Mouse (Mus musculus) heart, adult 11 months (tissue): ENCODE data around the gene Car4.

Experiments
- DNase-seq: peaks from one replicate; pipeline ENCODE4 v3.0.0; 2022

Car4 gene

GRCm38 (mm10) chr11:84959181-84959580, 1.6 kb downstream of the Car4 start:
- DNase-seq: no peak

- DNase-seq: peak; percentile 98
These were observed 2.2 kb downstream of the Car4 start for GRCm38 (mm10) chr11:84959701-84960181.

- DNase-seq: no peak
These were observed 2.7 kb downstream of the Car4 start for GRCm38 (mm10) chr11:84960291-84960690.

- DNase-seq: peak; percentile 93
These were observed 3.2 kb downstream of the Car4 start for GRCm38 (mm10) chr11:84960780-84961179.

- DNase-seq: peak; percentile 83
These were observed 4.0 kb downstream of the Car4 start for GRCm38 (mm10) chr11:84961571-84961970.

GRCm38 (mm10) chr11:84962536-84962935, 5.0 kb downstream of the Car4 start:
- no peak for DNase-seq

- DNase-seq: no peak
These were observed 6.0 kb downstream of the Car4 start for GRCm38 (mm10) chr11:84963556-84963955.

- peak; percentile 75 for DNase-seq
These were observed 9.1 kb downstream of the Car4 start for GRCm38 (mm10) chr11:84966696-84967095.

GRCm38 (mm10) chr11:84967113-84967512, 9.5 kb downstream of the Car4 start:
- DNase-seq: peak; percentile 72

GRCm38 (mm10) chr11:84968309-84968708, 10.7 kb downstream of the Car4 start:
- peak; percentile 90 for DNase-seq

GRCm38 (mm10) chr11:84968775-84969174, 11.2 kb downstream of the Car4 start:
- DNase-seq: peak; percentile 99

GRCm38 (mm10) chr11:84972067-84972466, 14.5 kb downstream of the Car4 start:
- DNase-seq: no peak

- DNase-seq: peak; percentile 80
These were observed 16.1 kb downstream of the Car4 start for GRCm38 (mm10) chr11:84973661-84974060.

- DNase-seq: peak; percentile 96
These were observed 17.0 kb downstream of the Car4 start for GRCm38 (mm10) chr11:84974582-84974981.

GRCm38 (mm10) chr11:84976706-84977105, 19.1 kb downstream of the Car4 start:
- peak; percentile 79 for DNase-seq

GRCm38 (mm10) chr11:84977385-84977952, 19.9 kb downstream of the Car4 start:
- peak; percentile 98 for DNase-seq

GRCm38 (mm10) chr11:84978113-84978512, 20.5 kb downstream of the Car4 start:
- DNase-seq: peak; percentile 76

- peak; percentile 89 for DNase-seq
These were observed 21.8 kb downstream of the Car4 start for GRCm38 (mm10) chr11:84979351-84979750.

- DNase-seq: peak; percentile 82
These were observed 23.1 kb downstream of the Car4 start for GRCm38 (mm10) chr11:84980697-84981096.

- DNase-seq: peak; percentile 48
These were observed 27.8 kb downstream of the Car4 start for GRCm38 (mm10) chr11:84985421-84985820.

GRCm38 (mm10) chr11:84988341-84988919, 30.8 kb downstream of the Car4 start:
- peak; percentile 92 for DNase-seq

GRCm38 (mm10) chr11:84992996-84993395, 35.4 kb downstream of the Car4 start:
- no peak for DNase-seq

GRCm38 (mm10) chr11:84995241-84995640, 37.7 kb downstream of the Car4 start:
- no peak for DNase-seq

GRCm38 (mm10) chr11:85003566-85003965, 46.0 kb downstream of the Car4 start:
- peak; percentile 92 for DNase-seq

- no peak for DNase-seq
These were observed 55.5 kb downstream of the Car4 start for GRCm38 (mm10) chr11:85013121-85013520.
